Mouse (Mus musculus): ENCODE measurements around the gene Klf13. TPM values are rescaled to one million over a fixed set of nuclear protein-coding genes. Genes with fewer than 3 reads are reported as not detected.

The Klf13 gene
- total RNA-seq, 1 experiment = 29.4 TPM

DNA sequence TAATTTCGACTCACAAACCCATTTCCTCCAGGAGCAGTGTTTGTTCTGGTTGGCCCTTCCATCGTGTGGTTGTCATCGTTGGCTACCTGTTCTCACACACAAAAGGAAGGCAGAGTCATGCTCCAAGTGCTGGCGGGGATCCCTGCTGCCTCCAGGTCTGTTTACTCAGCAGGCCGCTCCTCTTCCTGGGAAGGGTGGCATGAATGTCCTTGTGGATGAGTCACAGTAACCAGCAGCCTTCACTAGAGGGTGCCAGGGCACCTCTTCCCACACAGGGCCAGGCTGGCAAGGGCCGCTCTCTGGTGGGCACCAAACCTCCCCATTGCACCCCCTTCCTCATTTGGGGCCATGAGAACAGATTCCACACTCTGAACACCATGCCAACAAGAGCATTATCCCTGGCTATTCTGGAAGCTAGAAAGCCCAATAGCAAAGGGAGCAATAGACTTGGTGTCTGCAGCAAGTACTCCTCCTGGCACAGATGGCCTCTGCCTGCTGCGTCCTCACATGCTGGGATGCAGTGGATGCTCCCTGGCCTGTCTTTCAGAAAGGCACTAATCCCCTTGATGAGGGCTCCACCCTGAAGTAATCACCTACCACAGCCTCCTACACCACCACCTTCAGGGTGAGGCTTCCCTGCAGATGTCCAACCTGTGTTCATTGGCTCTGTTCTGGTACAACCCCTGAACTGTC, 86.7 kb downstream of the Klf13 start:
- no peak for TF ChIP-seq ZNF384 (IDR thresholded peaks at IDR 0.05; ENCODE audit: low read depth, low read length)
- no peak for TF ChIP-seq ZC3H11A (IDR thresholded peaks at IDR 0.05; ENCODE audit: borderline replicate concordance, low read depth, low read length)
- TF ChIP-seq CHD2 (IDR thresholded peaks at IDR 0.05; ENCODE audit: low read depth, low read length) = no peak
- TF ChIP-seq HCFC1 (IDR thresholded peaks at IDR 0.05; ENCODE audit: borderline replicate concordance, insufficient read depth, low read length) = no peak
- no peak for TF ChIP-seq MAFK (IDR thresholded peaks at IDR 0.05; ENCODE audit: insufficient read depth, low read depth, low read length)
- H3K36me3 ChIP-seq (ENCODE audit: control insufficient read depth, insufficient read depth, low read length, poor library complexity, severe bottlenecking) = no peaks in the 10 kb centered on the region
- in situ Hi-C loops (cut with MboI; ENCODE audit: low sequenced_read_pairs in 2 of 2, unreplicated experiment in 2 of 2) = no loop called here
- H3K27ac ChIP-seq (ENCODE audit: insufficient read depth, low read depth, low read length, poor library complexity, severe bottlenecking) = no peak overlapping the region
- H3K4me3 ChIP-seq (ENCODE audit: insufficient read depth in 1 of 2, low read depth in 1 of 2, low read length in 2 of 2, poor library complexity in 1 of 2, severe bottlenecking in 1 of 2) = no peak overlapping the region
- no peaks in the 10 kb centered on the region for H3K9me3 ChIP-seq (ENCODE audit: control insufficient read depth, insufficient read depth, low read depth, low read length)
- peaks cover 0 to 16% of the 10 kb centered on the region in 2 experiments; a peak in 1 of 4 replicates for H3K4me1 ChIP-seq (ENCODE audit: control insufficient read depth in 2 of 2, insufficient read depth in 2 of 2, low read length in 2 of 2, poor library complexity in 1 of 2)
- no peak overlapping the region for H3K9ac ChIP-seq (ENCODE audit: insufficient read depth, low read depth, low read length, poor library complexity, severe bottlenecking)
- no peak for DNase-seq (ENCODE audit: low read depth, low spot score)

Other genes with a start within 250 kb of the Klf13 start
- gene E030018B13Rik, start 22.1 kb downstream of the Klf13 start, total RNA-seq (2012; rRNA removed) = 0.21 TPM in 1 of 2 replicates, not detected in the other
- gene Trpm1, start 214.9 kb upstream of the Klf13 start, total RNA-seq (2012; rRNA removed) = 0.53 and 0.94 TPM in 2 replicates